Mouse (Mus musculus) embryonic facial prominence, embryonic 10.5 days (tissue): ENCODE measurements around the gene Ripply3. TPM values are rescaled to one million over a fixed set of nuclear protein-coding genes. Genes with fewer than 3 reads are reported as not detected.

Experiments
- DNase-seq: peaks from one replicate; pipeline ENCODE4 v3.0.0-alpha.2; 2017; ENCODE audit warnings: low spot score
- H3K27ac ChIP-seq: fragments of 300-500 bp; sonication (generic); replicated peaks from 2 replicates; pipeline ENCODE4 v1.5.1; 2016; ENCODE audit warnings: mild to moderate bottlenecking
- H3K27me3 ChIP-seq: fragments of 300-500 bp; sonication (generic); replicated peaks from 2 replicates; pipeline ENCODE4 v1.6.1; 2016; ENCODE audit warnings: low read depth, mild to moderate bottlenecking; ENCODE audit not compliant: poor library complexity, severe bottlenecking
- H3K36me3 ChIP-seq: fragments of 300-500 bp; sonication (generic); replicated peaks from 2 replicates; pipeline ENCODE4 v1.6.1; 2016; ENCODE audit warnings: mild to moderate bottlenecking, moderate library complexity
- H3K4me1 ChIP-seq: fragments of 300-500 bp; sonication (generic); 2 replicates; pipeline ENCODE4 v1.6.1; 2016
- H3K4me3 ChIP-seq: fragments of 300-500 bp; sonication (generic); 2 replicates; pipeline ENCODE4 v1.5.1; 2016; ENCODE audit warnings: mild to moderate bottlenecking, moderate library complexity
- H3K9me3 ChIP-seq: fragments of 300-500 bp; sonication (generic); 2 replicates; pipeline ENCODE4 v1.6.1; 2016; ENCODE audit warnings: mild to moderate bottlenecking
- WGBS: fragments of 180-500 bp; shearing (Covaris S2); methylation state at CpG from one replicate; pipeline ENCODE4 v1.1.7; 2016; 5-methylcytosine and 5-hydroxymethylcytosine counted together
- polyA plus RNA-seq: library from polyadenylated mRNA; unstranded; fragments of >200 nt; fragmentation: Nextera tagmentation; extraction: Ambion mirVana; gene quantifications from 2 replicates; pipeline ENCODE4 v1.2.1, GENCODE M21; 2016

The Ripply3 gene
- polyA plus RNA-seq, 1 experiment from 2014 or later = 6.2 TPM

DNA sequence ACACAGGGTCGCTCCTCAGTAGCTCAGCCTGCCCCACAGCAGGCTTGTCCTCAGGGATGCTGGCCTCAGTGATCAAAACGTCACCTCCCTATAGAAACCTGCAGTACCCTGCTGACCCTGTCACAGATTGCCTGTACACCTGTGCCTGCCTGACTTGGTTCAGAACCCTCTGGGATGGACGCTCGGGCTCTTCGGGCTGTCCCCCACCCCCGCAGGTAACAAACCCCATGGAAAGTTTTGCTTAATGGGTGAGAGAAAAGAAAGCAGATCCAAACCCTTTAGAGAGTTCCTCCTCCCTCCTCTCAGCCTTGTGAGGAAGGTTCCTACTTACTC is 25.1 kb upstream of the Ripply3 start:
- H3K9me3 ChIP-seq = peaks cover 8% of the 10 kb centered on the region
- no peak for DNase-seq
- H3K4me3 ChIP-seq = peak overlapping the region; percentile 46

DNA sequence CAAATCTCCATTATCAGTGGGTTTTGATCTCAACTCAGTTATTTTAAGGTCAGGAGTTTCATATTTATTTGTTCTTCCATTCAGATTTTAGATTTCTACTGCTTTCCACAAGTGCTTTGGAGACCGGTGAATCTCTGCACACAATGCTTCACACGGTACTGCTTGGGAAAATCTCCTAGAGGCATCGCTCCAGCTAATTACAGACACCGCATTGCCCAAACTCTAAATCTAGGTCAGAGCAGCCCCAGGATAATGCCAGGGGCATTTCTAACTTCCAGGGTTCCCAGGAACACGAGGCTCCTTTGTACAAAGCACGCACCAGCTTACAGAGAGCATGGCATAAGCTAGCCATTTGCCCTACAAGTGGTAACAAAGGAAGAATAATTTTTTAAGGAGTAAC is 20.7 kb upstream of the Ripply3 start:
- Histone ChIP-seq H3K36me3 (no peaks in the 10 kb centered on the region), H3K9me3 (peaks cover 8% of the 10 kb centered on the region), H3K4me3 (peak overlapping the region; percentile 18; the same call in 1 of the 2 replicates), H3K27ac (peak overlapping the region; percentile 72), H3K4me1 (peaks cover 40% of the 10 kb centered on the region), H3K27me3 (peaks cover 20% of the 10 kb centered on the region)
- no peak for DNase-seq
- 54% methylated on average over 6 of the region's 6 CpGs for WGBS

More for the DNA sequence above, 25.1 kb upstream of the Ripply3 start:
- peak overlapping the region; percentile 57 for H3K27ac ChIP-seq
- H3K27me3 ChIP-seq = peaks cover 31% of the 10 kb centered on the region
- H3K4me1 ChIP-seq = peaks cover 28% of the 10 kb centered on the region
- 25% methylated on average over 6 of the region's 6 CpGs for WGBS
- no peaks in the 10 kb centered on the region for H3K36me3 ChIP-seq

DNA sequence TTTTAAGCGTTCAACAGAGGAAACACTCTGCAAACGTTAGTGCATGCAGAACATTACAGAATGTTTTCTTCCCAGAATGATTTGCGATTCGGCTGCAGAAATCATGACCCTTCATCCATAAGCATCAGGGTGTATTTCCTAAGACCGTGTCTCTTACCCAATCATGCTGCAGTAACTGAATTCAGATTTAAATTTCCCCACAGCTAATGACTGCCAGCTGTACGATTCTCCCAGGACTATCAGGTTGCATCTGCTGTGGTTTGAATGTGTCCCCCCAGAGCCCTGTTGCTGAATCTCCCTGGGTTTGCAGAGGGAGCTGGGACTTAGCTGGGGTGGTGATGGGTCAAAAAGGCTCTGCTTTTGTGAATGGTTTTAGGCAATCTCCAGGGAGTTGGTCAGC is 20.3 kb upstream of the Ripply3 start:
- WGBS = 37% methylated on average over 6 of the region's 6 CpGs
- Histone ChIP-seq H3K36me3 (no peaks in the 10 kb centered on the region), H3K4me3 (peak overlapping the region; percentile 18; the same call in 1 of the 2 replicates), H3K4me1 (peaks cover 36% of the 10 kb centered on the region), H3K27me3 (peaks cover 16% of the 10 kb centered on the region), H3K27ac (peak overlapping the region; percentile 72), H3K9me3 (peaks cover 8% of the 10 kb centered on the region)
- DNase-seq = peak; percentile 81

DNA sequence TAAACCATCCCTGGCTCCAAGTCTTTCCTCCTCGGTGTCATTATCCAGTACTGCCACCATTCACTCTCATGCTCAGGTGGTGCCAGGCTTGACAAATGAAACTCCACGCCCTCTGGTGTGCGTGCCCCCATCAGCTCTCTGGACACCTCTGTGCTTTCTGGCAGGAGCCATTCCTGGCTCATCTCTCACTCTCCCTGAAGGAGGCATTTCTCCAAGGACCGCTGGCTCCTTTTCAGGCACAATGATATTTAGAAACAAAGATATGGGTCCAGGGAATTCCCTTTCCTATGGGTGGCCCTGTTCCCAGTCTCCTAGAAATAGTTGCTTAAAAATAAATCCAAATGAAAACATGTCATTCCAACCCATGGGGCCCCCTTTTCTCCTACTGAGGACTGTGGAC is 19.2 kb upstream of the Ripply3 start:
- Histone ChIP-seq H3K36me3 (no peaks in the 10 kb centered on the region), H3K27me3 (peaks cover 5% of the 10 kb centered on the region), H3K27ac (no peak overlapping the region), H3K4me3 (no peak overlapping the region), H3K9me3 (peaks cover 8% of the 10 kb centered on the region), H3K4me1 (peaks cover 40% of the 10 kb centered on the region)
- 89% methylated on average over 4 of the region's 4 CpGs for WGBS
- DNase-seq = no peak

DNA sequence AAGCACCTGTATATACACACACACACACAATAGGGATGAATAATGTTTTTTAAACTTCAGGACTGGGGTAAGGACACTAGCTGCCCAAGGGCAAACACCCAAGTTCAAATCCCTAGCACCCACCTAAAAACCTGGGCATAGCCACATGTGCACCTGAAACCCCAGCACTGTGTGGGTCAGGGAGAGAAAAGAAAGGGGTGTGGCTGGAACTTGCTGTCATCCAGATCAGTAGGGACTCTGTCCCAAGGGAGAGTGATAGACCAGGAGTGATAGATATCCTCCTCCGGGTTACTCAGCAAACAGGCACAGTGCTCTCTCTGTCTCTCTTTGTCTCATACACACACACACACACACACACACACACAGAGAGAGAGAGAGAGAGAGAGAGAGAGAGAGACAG is 16.8 kb upstream of the Ripply3 start:
- peaks cover 40% of the 10 kb centered on the region for H3K4me1 ChIP-seq
- DNase-seq = no peak
- no peaks in the 10 kb centered on the region for H3K9me3 ChIP-seq
- no peak overlapping the region for H3K27ac ChIP-seq
- H3K27me3 ChIP-seq = no peaks in the 10 kb centered on the region
- H3K36me3 ChIP-seq = no peaks in the 10 kb centered on the region
- 74% methylated on average over 1 of the region's 1 CpGs for WGBS
- peak overlapping the region; percentile 85; the same call in 1 of the 2 replicates for H3K4me3 ChIP-seq

DNA sequence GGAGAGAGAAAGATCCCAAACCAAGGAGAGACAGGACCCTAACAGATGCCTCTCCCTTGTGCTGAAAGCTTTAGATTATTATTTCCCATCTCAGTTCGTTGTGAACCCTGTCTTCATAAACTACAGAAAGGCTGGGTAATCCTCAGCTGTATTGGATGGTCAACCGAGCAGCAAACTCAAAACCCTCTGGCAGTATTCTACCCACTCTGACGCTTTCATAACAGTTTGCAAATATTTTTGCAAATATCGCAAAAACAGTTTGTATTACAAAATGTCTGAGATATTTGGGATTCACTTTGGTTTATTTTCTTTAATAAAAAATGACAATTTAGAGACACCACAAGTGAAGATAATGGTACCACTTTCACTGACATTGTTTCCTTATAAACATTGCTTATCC is 16.3 kb upstream of the Ripply3 start:
- Histone ChIP-seq H3K4me1 (peaks cover 39% of the 10 kb centered on the region), H3K27ac (peak overlapping the region; percentile 99; the same call in 1 of the 2 replicates), H3K9me3 (no peaks in the 10 kb centered on the region), H3K4me3 (peak overlapping the region; percentile 85), H3K27me3 (no peaks in the 10 kb centered on the region), H3K36me3 (no peaks in the 10 kb centered on the region)
- 78% methylated on average over 4 of the region's 4 CpGs for WGBS
- no peak for DNase-seq

DNA sequence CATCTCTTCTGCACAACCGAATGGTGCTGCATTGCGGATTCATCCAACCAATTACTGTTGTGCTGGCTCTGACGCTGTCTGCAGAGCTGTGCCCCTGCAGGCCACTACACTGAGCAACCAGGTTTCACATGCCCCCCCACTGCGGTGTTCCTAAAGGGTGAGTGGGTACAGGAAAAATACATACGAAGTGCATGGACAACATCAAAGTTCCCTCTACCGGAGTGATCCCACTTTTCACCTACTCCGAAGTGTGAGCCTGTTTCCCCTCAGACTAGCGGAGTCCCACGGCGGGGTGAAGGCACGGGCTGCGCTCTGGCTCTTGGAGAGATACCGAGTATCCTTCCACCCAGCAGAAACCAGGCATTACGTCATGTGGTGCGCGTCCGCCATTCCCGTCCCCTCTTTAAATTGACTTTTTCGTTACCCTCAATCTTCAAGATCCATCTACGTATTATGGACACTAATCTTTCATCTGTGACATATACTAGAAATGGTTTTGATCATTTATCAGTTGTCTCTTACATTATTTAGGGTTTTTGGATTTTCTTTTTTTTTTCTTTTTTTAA is 15.5 kb upstream of the Ripply3 start:
- Histone ChIP-seq H3K36me3 (no peaks in the 10 kb centered on the region), H3K9me3 (no peaks in the 10 kb centered on the region), H3K4me3 (peak overlapping the region; percentile 85), H3K27me3 (no peaks in the 10 kb centered on the region), H3K4me1 (peaks cover 31% of the 10 kb centered on the region), H3K27ac (peak overlapping the region; percentile 99)
- WGBS = under 1% methylated on average over 20 of the region's 20 CpGs
- DNase-seq = peak; percentile 89

DNA sequence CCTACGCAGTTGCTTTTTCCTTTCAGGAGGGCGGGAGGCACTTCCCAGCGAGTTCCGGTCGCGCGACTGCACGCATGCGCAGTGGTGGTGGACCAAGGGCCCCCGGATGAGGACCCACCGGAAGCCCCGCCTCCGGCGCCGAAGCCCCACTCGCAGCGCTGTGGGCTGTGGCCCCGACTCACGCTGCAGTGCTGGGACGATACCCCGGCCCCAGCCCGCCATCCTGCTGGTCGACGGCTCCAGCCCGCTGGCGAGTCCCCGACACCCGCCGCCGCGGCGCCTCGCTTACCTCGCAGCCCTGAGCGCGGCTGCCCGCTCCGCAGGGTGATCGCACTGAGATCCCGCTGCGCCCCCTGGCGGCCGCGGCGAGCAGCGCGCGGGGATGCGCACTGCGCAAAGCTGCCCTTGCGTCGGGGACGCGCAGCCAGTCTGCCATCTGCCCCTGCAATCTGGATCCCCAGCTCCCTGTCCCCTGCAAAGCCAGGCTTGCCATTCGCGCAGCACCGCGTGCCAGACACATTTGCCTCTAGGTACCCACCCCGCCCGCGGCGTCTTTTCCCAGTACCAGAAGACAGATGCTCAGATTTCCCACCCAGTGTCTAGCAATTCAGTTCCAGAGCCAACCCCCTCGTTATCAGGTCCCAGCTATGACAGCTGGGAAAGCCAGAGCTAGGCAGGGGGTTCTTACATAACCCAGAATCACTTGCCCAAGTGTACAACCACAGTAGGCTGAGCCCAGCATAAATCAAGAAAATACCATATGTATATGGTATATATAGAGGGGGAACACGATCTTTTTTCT is 14.8 kb upstream of the Ripply3 start, which contains the start of gene Hlcs:
Gene Hlcs, minus strand, starts transcription at position 343 of the 802 bp plus-strand sequence.
- peak; percentile 97 for DNase-seq
- Histone ChIP-seq H3K9me3 (no peaks in the 10 kb centered on the region), H3K27ac (peak within 1 kb of the TSS; percentile 99), H3K4me1 (peaks cover 24% of the 10 kb centered on the region), H3K36me3 (no peaks in the 10 kb centered on the region), H3K4me3 (peak within 1 kb of the TSS; percentile 85), H3K27me3 (no peaks in the 10 kb centered on the region)
- under 1% methylated on average over 64 of the region's 64 CpGs for WGBS

DNA sequence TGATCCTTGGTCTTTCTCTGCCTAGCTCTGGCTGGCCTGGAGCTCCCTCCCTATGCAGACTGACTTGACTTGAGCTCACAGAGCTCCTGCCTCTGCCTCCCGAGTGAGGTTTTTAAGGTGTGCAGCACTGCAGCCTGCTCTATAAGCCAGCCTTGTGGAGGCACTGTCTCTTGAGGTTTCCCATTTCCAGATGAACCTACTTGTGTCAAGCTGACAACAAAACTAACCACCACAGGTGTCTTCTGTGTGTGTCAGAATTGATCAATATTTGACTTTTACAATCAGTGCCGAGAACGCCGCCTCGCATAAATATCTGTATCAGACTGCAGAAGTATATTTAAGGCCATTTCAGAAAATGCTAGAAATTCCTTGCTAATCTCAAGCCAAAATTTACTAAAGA is 13.6 kb upstream of the Ripply3 start:
- H3K4me1 ChIP-seq = peaks cover 19% of the 10 kb centered on the region
- WGBS = 91% methylated on average over 5 of the region's 5 CpGs
- no peak for DNase-seq

DNA sequence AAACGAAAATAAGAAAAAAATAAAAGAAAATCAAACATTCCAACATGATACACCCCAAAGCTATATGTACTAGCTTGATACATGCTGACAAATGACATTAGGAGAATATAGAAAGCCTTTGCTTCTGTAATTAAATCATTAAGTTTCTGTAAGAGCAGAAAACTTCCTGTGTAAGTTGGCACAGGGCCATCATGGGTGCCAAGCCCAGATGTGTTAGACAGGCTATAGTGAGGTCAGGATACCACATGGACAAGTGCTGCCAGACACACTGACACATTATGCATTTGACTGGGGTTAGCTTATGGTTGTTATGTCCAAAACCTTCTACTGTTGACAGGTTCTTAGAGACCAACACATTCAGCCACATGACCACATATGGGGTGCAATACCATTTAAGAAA is 13.0 kb upstream of the Ripply3 start:
- no peaks in the 10 kb centered on the region for H3K27me3 ChIP-seq
- no peak overlapping the region for H3K4me3 ChIP-seq
- no peak overlapping the region for H3K27ac ChIP-seq
- H3K36me3 ChIP-seq = no peaks in the 10 kb centered on the region
- H3K4me1 ChIP-seq = peaks cover 19% of the 10 kb centered on the region
- H3K9me3 ChIP-seq = no peaks in the 10 kb centered on the region
- DNase-seq = no peak
- WGBS = 62% methylated on average over 1 of the region's 1 CpGs

More for the DNA sequence above, 13.6 kb upstream of the Ripply3 start:
- Histone ChIP-seq H3K27me3 (no peaks in the 10 kb centered on the region), H3K36me3 (no peaks in the 10 kb centered on the region), H3K4me3 (no peak overlapping the region), H3K27ac (no peak overlapping the region), H3K9me3 (no peaks in the 10 kb centered on the region)

DNA sequence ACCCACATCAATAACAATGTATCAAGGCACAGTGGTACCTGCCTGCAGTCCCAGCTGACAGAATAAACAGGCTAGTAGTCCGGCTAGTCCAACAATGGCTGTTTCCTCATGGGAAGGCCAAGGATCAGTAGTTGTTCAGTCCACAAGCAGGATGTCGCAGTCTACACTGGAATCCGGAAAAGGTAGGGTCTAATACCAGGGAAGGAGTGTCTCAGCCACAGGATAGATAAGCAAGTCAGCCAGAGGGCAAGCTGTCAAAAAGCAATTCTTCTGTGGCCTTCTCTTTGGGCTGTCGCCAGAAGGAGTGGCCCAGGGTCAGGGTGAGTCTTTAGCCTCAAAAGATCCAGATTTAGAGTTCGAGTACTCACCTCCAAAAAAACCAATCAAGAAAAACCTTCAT is 10.5 kb upstream of the Ripply3 start:
- no peaks in the 10 kb centered on the region for H3K27me3 ChIP-seq
- no peaks in the 10 kb centered on the region for H3K36me3 ChIP-seq
- no peak for DNase-seq
- H3K4me1 ChIP-seq = peaks cover 8% of the 10 kb centered on the region
- no peaks in the 10 kb centered on the region for H3K9me3 ChIP-seq
- no peak overlapping the region for H3K4me3 ChIP-seq
- WGBS = 80% methylated on average over 5 of the region's 5 CpGs
- no peak overlapping the region for H3K27ac ChIP-seq

DNA sequence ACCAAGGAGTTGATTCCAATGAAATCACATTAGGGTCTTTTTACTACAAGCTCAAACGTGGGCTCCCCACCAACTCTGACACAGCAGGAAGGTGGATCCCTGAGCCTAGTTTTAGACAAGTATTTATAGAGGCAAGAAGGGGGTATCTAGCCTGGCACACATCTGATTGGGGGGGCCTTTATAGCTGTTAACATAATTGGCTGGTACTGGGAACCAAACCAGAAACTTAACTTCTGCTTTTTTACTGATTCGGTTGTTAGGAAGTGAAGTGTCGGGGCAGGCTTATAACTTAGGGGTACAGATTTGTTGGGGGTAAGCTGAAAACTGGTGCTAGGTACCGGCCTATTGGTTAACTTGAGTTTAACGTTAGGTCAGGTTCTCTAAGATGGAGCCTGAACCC is 8.0 kb upstream of the Ripply3 start:
- Histone ChIP-seq H3K36me3 (no peaks in the 10 kb centered on the region), H3K4me3 (no peak overlapping the region), H3K27ac (no peak overlapping the region), H3K27me3 (peaks cover 4% of the 10 kb centered on the region; the same call in 1 of the 2 replicates), H3K9me3 (no peaks in the 10 kb centered on the region), H3K4me1 (no peaks in the 10 kb centered on the region)
- no peak for DNase-seq
- 83% methylated on average over 5 of the region's 5 CpGs for WGBS

DNA sequence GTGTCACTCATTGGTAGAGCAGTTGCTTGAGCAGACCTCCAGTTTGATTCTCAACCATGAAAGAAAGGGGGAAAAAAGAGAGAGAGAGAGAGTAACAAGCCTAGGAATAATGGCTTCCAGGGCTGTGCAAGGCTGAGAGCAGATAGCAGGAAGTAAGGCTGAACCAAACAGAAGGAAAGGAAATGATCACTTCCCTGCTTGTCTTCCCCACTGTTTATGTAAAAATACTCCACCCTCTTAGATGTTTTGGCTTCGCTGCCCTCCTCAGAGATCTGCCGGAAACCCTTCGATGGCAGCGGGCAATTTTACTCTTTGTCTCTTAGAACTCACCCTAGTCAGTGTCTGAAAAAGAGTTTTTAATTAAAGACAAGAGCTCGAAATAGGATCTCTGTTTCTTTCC is 4.5 kb upstream of the Ripply3 start:
- 62% methylated on average over 5 of the region's 5 CpGs for WGBS
- DNase-seq = no peak
- no peaks in the 10 kb centered on the region for H3K36me3 ChIP-seq
- H3K9me3 ChIP-seq = no peaks in the 10 kb centered on the region
- H3K4me1 ChIP-seq = peaks cover 11% of the 10 kb centered on the region
- no peak overlapping the region for H3K4me3 ChIP-seq
- peaks cover 38% of the 10 kb centered on the region for H3K27me3 ChIP-seq
- no peak overlapping the region for H3K27ac ChIP-seq
